Mouse (Mus musculus) limb, embryonic 13.5 days (tissue): ENCODE measurements around the gene Prune1. TPM values are rescaled to one million over a fixed set of nuclear protein-coding genes. Genes with fewer than 3 reads are reported as not detected.

ENCODE experiments used
- ATAC-seq: fragments of 200-750 bp; cut with Nextera tagmentation; 2 replicates; pipeline ENCODE4 v1.8.0; 2017; ENCODE audit warnings: low read depth, moderate number of reproducible peaks, moderate TSS enrichment; ENCODE audit not compliant: low FRiP score
- H3K27ac ChIP-seq: fragments of 300-500 bp; sonication (generic); 2 replicates; pipeline ENCODE4 v1.5.1; 2015; ENCODE audit warnings: inconsistent platforms, mild to moderate bottlenecking, moderate library complexity
- H3K27me3 ChIP-seq: fragments of 300-500 bp; sonication (generic); 2 replicates; pipeline ENCODE4 v1.6.1; 2015; ENCODE audit warnings: mild to moderate bottlenecking, inconsistent platforms
- H3K36me3 ChIP-seq: fragments of 300-500 bp; sonication (generic); 2 replicates; pipeline ENCODE4 v1.6.1; 2015; ENCODE audit warnings: inconsistent platforms, mild to moderate bottlenecking, moderate library complexity
- H3K4me1 ChIP-seq: fragments of 300-500 bp; sonication (generic); 2 replicates; pipeline ENCODE4 v1.6.1; 2015; ENCODE audit warnings: inconsistent platforms
- H3K4me2 ChIP-seq: fragments of 300-500 bp; sonication (generic); replicated peaks from 2 replicates; pipeline ENCODE4 v1.6.1; 2015; ENCODE audit warnings: inconsistent platforms, mild to moderate bottlenecking, moderate library complexity
- H3K4me3 ChIP-seq: fragments of 300-500 bp; sonication (generic); 2 replicates; pipeline ENCODE4 v1.5.1; 2015; ENCODE audit warnings: moderate library complexity, mild to moderate bottlenecking, inconsistent platforms
- H3K9ac ChIP-seq: fragments of 300-500 bp; sonication (generic); 2 replicates; pipeline ENCODE4 v1.6.1; 2015; ENCODE audit warnings: mild to moderate bottlenecking, inconsistent platforms
- H3K9me3 ChIP-seq: fragments of 300-500 bp; sonication (generic); 2 replicates; pipeline ENCODE4 v1.6.1; 2016; ENCODE audit warnings: inconsistent platforms
- WGBS: fragments of 180-500 bp; shearing (Covaris S2); methylation state at CpG from one replicate; pipeline ENCODE4 v1.1.7; 2015; 5-methylcytosine and 5-hydroxymethylcytosine counted together
- polyA plus RNA-seq: library from polyadenylated mRNA; unstranded; fragments of >200 nt; fragmentation: Nextera tagmentation; extraction: Ambion mirVana; gene quantifications from 2 replicates; pipeline ENCODE4 v1.2.1, GENCODE M21; 2015

Prune1 gene
- polyA plus RNA-seq, 1 experiment from 2014 or later, result 26.9 TPM

DNA sequence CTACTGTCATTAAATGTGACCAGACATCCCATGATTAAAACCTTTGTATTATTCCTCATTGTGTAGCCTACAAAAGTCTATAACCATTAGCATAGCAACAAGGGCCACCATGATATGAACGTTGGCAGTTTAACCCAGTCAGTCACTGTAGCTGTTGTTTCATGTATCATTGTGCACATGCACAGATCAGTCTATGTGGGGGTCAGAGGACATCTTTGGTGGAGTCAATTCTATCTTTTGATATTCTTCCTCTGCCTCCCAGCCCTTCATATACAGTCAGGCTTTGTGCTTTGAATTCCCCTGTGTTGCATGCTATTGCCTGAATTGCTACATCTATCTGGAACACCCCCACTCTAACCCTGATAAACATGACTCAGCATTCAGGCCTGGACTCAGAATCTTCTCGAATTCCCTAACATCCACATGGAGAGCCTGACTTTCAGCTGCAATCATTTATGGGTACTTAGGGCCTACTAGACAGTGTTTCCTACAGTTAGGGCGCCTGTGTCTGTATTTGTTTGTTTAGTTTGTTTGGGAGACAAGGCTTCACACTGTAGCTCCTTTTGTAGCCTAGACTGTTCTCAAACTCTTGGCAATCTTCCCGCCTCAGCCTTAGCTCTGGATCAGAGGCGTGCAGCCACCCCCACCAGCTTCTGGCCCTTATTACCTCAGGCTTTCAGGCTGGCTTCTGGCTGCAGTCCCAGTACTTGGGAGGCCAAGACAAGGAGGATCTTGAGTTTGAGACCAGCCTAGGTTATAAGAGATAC lies 35.2 kb downstream of the Prune1 start:
- Histone ChIP-seq H3K4me3 (no peak overlapping the region), H3K27me3 (no peaks in the 10 kb centered on the region), H3K4me1 (0 out of 2 replicates have a peak, but pooled peaks cover 7% of the 10 kb centered on the region), H3K9ac (no peak overlapping the region), H3K36me3 (peaks cover 13% of the 10 kb centered on the region), H3K4me2 (no peak overlapping the region), H3K27ac (no peak overlapping the region), H3K9me3 (no peaks in the 10 kb centered on the region)
- no peak for ATAC-seq
- WGBS, result 84% methylated on average over 5 of the region's 5 CpGs

DNA sequence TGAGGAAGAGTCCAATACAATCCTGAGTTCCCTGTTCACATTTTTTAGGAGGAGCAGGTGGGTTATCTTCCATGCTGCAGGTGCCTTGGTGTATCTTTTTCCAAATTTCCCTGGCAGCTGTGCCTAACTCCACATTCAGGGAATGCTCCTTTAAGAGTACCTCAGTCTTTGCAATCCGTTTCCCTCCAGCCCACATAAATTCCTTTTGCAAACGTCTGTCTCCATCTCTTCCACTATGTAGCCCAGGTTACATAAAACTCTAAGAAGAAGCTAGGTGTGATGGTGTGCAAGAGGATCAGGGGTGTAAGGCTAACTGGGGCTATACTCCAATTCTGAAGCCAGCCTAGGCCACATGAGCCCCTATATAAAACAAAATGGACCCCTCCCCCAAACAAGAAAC lies 38.8 kb downstream of the Prune1 start:
- no peaks in the 10 kb centered on the region for H3K9me3 ChIP-seq
- 67% methylated on average over 2 of the region's 2 CpGs for WGBS
- no peaks in the 10 kb centered on the region for H3K27me3 ChIP-seq
- ATAC-seq, result no peak
- H3K27ac ChIP-seq, result no peak overlapping the region
- no peak overlapping the region for H3K4me2 ChIP-seq
- H3K36me3 ChIP-seq, result peaks cover 17% of the 10 kb centered on the region
- H3K4me1 ChIP-seq, result peaks cover 8% of the 10 kb centered on the region; the same call in 1 of the 2 replicates
- H3K4me3 ChIP-seq, result no peak overlapping the region
- no peak overlapping the region for H3K9ac ChIP-seq

DNA sequence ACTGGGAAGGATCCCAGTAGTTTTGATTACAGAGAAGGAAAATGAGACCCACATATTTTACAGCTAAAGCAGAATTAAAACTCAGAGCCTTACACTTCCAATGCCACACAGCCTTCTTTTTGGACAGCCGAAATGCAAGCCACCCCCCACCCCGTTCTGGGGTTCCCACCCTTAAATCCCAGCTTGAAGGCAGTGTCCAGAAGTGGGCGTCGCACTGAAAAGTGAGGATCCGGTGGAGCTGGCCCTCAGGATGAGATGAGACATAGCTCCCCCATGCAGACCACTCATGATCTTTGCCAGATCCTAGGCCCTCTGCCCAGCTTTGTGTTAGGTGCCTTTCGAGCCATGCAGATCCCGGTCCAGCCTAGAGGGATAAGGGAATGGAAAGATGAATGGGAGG lies 40.4 kb downstream of the Prune1 start, which contains the start of gene Gm128:
Gene Gm128, minus strand, starts transcription at position 101 of the 400 bp plus-strand sequence.
- peaks cover 25% of the 10 kb centered on the region for H3K36me3 ChIP-seq
- H3K4me1 ChIP-seq, result peaks cover 8% of the 10 kb centered on the region; the same call in 1 of the 2 replicates
- no peak for ATAC-seq
- peak within 1 kb of the TSS; percentile 21 for H3K9ac ChIP-seq
- H3K4me3 ChIP-seq, result peak within 1 kb of the TSS; percentile 7; the same call in 1 of the 2 replicates
- H3K4me2 ChIP-seq, result peak within 1 kb of the TSS; percentile 46
- H3K9me3 ChIP-seq, result no peaks in the 10 kb centered on the region
- no peaks in the 10 kb centered on the region for H3K27me3 ChIP-seq
- no peak within 1 kb of the TSS for H3K27ac ChIP-seq
- WGBS, result 83% methylated on average over 7 of the region's 7 CpGs

DNA sequence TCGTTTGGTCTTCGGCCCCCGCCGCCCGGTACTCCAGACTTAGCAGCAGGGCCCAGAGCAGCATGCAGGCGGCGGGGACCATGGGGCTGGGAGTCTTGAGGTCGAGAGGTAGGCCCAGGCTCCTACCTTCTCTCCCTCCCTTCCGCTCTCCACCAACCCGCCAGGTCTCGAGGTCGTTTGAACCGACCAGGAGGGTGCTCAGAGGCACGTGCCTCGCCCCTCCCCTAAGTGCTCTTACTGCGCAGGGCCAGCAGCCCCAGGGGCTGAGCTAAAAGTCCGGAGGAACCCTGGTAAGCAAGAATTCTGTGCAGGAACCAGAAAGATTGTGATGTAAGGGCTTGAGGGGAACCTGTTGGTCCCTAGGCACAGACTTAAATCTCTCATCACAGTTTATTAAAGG lies 41.0 kb downstream of the Prune1 start:
- Histone ChIP-seq H3K4me2 (peak overlapping the region; percentile 46), H3K4me1 (peaks cover 8% of the 10 kb centered on the region; the same call in 1 of the 2 replicates), H3K4me3 (peak overlapping the region; percentile 7; the same call in 1 of the 2 replicates), H3K36me3 (peaks cover 31% of the 10 kb centered on the region), H3K9me3 (no peaks in the 10 kb centered on the region), H3K27me3 (no peaks in the 10 kb centered on the region), H3K27ac (no peak overlapping the region), H3K9ac (peak overlapping the region; percentile 21)
- 0 out of 2 replicates have a peak, but pooled peaks have one; percentile 8 for ATAC-seq
- WGBS, result 28% methylated on average over 16 of the region's 17 CpGs

DNA sequence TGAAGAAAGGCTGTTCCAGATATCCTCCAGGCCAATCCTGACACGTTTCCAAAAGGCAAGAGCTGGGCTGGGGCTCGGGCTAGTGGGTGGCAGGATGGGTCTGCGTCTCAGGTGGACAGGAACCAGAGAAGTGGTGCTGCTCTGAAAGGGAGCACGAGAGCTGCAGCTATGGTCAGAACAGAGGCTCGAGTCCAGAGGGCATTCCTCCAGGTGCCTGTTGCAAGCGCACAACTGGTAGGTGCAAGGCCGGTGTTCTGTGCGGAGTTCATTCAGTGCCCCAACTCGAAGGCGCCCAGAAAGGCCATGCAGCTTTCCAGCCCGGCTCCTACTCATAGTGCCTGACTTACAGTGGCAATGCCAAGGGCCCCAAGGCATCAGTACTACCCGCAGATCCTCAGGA lies 41.9 kb downstream of the Prune1 start:
- ATAC-seq, result no peak
- Histone ChIP-seq H3K9ac (no peak overlapping the region), H3K4me3 (no peak overlapping the region), H3K4me1 (peaks cover 8% of the 10 kb centered on the region; the same call in 1 of the 2 replicates), H3K27me3 (no peaks in the 10 kb centered on the region), H3K36me3 (peaks cover 34% of the 10 kb centered on the region), H3K9me3 (no peaks in the 10 kb centered on the region), H3K27ac (no peak overlapping the region), H3K4me2 (no peak overlapping the region)
- WGBS, result 86% methylated on average over 12 of the region's 12 CpGs

DNA sequence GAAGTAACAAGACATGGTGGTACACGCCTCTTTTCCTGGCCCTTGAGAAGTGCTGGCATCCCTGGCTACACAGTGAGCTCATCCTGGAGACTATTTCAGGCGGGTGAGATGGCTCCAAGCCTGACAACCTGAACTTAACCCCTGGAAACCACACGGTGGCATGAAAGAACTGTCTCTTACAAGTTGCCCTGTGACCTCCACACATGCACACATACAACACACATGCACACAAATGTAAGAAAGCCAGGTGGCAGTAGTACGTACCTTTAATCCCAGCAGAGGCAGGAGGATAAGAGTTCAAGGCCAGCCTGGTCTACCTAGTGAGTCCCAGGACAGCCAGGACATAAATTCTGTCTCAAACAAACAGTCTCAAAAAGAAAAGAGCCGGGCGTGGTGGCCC lies 42.9 kb downstream of the Prune1 start:
- H3K36me3 ChIP-seq, result peaks cover 44% of the 10 kb centered on the region
- no peak for ATAC-seq
- 86% methylated on average over 6 of the region's 6 CpGs for WGBS

DNA sequence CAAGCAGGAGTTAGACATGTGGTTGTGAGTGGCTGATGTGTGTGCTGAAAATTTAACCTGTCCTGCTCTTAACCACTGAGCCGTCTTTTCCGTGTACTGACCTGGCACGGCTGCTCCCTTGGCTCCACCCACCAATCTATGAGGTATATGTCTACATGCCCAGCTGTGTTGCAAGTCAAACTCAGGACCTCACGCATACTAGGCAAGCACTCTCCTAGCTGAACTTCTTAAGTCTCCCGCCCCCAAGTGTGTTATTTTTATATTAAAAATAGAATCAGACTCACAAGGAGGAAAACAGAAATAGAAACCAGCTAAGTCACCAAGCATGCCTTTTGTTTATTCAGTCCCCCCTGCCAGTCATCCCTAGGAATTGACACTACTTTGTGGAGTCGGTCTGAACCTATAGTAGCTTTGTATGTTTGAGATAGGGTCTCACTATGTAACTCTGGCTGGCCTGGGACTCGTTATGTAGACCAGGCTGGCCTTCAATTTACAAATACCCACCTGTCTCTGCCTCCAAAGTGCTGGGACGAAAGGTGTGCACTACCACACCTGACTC lies 44.3 kb downstream of the Prune1 start:
- Histone ChIP-seq H3K4me2 (no peak overlapping the region), H3K36me3 (peaks cover 58% of the 10 kb centered on the region), H3K27ac (no peak overlapping the region), H3K4me3 (no peak overlapping the region), H3K9me3 (no peaks in the 10 kb centered on the region), H3K9ac (no peak overlapping the region), H3K4me1 (peaks cover 8% of the 10 kb centered on the region; the same call in 1 of the 2 replicates), H3K27me3 (no peaks in the 10 kb centered on the region)
- WGBS, result 91% methylated on average over 8 of the region's 8 CpGs
- no peak for ATAC-seq

More for the DNA sequence above, 42.9 kb downstream of the Prune1 start:
- Histone ChIP-seq H3K9ac (no peak overlapping the region), H3K27me3 (no peaks in the 10 kb centered on the region), H3K4me2 (no peak overlapping the region), H3K4me1 (peaks cover 8% of the 10 kb centered on the region; the same call in 1 of the 2 replicates), H3K9me3 (no peaks in the 10 kb centered on the region), H3K27ac (no peak overlapping the region), H3K4me3 (no peak overlapping the region)

DNA sequence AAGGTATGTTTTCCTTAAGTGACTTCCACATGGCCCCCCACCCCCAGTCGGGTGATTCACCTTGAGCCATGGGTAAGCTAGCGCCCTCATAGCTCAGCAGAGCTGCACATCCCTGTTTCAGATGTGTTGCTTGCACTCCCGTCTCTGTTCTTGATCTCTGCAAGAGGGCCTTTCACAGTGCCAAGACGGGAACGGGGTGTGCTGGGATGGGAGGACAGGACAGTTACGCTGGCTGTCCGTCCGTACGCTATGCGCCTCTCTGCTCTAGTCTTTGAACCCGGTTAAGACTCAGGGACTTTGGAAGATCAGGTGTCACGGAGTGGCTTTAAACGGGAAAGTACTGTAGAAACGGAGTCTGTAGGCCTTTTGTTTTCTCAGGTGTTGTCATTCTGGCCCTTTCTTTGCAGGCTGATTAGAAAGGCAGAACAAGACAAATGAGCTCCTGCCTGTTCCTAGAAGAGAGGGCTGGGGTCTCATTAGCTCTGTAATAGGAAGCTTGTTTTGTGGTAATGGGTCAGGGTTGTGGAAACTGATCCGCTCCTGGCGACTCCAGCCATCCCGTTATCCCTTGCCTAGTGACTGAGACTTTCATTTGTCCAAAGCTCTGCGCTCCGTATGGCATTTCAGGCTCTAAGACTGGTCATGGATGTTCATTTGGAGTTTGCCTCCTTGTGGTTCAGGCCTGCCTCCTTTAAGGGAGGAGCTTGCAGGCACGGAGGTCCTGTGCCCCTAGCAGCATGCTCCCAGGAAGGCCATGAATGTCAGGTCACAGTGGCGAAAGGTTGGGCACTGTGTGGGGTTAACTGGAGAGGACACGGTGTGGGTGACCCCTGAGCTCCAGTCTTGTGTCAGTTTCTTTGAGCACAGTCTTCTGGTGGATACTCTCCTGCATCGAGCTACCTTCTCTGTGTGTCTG lies 46.2 kb downstream of the Prune1 start:
- Histone ChIP-seq H3K9ac (no peak overlapping the region), H3K27ac (no peak overlapping the region), H3K36me3 (peaks cover 75% of the 10 kb centered on the region), H3K27me3 (no peaks in the 10 kb centered on the region), H3K9me3 (no peaks in the 10 kb centered on the region), H3K4me3 (no peak overlapping the region), H3K4me2 (no peak overlapping the region), H3K4me1 (peaks cover 15% of the 10 kb centered on the region)
- ATAC-seq, result no peak
- 75% methylated on average over 23 of the region's 23 CpGs for WGBS

DNA sequence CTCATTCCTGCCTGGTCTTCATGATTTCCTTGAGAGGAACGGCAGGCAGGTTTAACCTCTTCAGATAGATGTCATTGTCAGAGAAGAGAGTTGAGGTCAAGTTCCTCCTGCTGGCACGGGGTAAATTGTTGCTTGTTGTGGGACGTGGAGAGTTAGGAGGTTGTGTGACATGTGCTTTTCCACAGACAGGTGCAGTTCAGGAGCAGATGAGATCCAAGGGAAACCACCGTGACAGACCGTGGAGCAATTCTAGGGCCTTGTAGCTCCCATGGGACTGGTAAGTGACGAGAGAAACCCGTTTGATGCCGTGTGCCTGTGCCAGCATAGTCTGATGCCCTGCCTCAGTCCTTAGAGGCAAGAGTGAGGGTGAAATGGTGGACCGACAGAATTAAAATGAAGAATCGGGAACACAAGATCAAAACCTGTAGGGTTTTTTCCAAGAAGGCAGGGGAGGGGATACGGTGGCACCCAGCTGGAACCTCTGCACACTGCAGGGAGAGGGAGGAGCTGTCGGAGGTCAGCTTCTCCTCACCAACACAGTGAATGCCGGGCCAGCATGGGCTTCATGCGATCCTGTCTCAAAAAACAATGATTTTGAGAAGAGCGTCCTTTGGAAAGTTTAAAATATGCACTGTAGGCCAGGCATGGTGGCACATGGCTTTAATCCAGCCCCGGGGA lies 48.4 kb downstream of the Prune1 start:
- Histone ChIP-seq H3K4me2 (no peak overlapping the region), H3K27me3 (no peaks in the 10 kb centered on the region), H3K4me1 (peaks cover 21% of the 10 kb centered on the region), H3K9ac (no peak overlapping the region), H3K27ac (no peak overlapping the region), H3K4me3 (no peak overlapping the region), H3K9me3 (no peaks in the 10 kb centered on the region), H3K36me3 (peaks cover 75% of the 10 kb centered on the region)
- WGBS, result 90% methylated on average over 16 of the region's 16 CpGs
- ATAC-seq, result no peak

DNA sequence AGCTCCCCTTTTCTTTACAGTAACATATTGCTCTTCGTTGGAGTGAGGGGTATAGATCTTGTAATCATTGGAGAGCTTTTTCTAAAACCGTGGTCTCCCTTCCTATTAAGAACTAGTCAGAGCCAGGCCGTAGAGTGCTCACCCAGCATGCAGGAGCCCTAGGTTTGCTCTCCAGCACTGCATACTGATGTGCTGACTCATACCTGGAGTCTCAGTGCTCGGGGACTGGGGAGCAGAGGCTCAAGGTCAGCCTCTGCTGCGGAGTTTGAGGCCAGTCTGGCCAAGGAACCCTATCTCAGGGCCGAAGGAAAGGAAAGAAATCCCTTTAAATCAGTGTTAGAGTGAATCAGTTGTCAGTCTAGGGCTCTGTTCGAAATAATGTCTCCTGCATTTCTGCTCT lies 49.1 kb downstream of the Prune1 start:
- Histone ChIP-seq H3K4me2 (no peak overlapping the region), H3K4me1 (peaks cover 21% of the 10 kb centered on the region), H3K27ac (no peak overlapping the region), H3K27me3 (no peaks in the 10 kb centered on the region), H3K36me3 (peaks cover 68% of the 10 kb centered on the region), H3K4me3 (no peak overlapping the region), H3K9ac (no peak overlapping the region), H3K9me3 (no peaks in the 10 kb centered on the region)
- no peak for ATAC-seq
- 84% methylated on average over 7 of the region's 7 CpGs for WGBS
